Mouse (Mus musculus) adrenal gland (tissue): ENCODE measurements around the gene Fam92b.

Experiments
- intact Hi-C: fragments of 180-260 bp; cut with DNase I; formaldehyde crosslinking; loops from one replicate; pipeline ENCODE4 v1.15.1; 2025

The Fam92b gene

GRCm38 (mm10) chr8:120190810-120191413 lies 13.6 kb upstream of the Fam92b start:
- intact Hi-C loops, result no loop called here

DNA sequence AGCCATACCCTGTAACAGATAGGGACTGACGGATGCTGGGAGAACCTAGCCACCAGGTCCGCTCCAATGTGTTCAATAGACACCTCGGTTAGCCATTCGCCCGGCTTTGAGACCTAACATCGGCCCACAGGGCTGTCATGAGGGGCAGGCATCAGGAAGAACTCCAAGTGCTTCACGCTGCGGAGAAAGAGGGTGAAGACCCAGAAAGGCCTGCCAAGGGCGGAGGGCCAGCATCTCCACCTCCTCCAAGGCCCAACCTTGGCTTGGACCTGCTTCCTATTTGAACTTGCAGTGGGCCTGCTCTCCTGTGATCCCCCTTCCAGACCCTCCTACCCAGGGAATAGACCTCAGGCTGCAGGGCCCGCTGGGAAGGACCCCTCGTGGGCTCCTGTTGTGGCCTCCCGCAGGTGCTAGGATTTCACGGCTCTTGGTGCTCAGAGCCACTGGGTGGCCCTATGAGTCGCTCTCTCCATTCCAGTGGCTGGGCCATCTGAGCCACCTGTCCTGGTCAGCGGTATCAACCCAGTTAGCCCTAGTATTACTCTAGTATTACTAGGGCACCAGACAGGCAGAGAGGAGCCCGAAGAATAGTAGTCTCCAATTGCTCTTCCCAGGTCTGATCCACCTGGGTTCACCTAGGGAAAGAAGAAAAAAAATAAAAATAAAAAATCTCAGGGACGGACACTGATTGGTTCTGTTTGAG lies 13.0 kb upstream of the Fam92b start:
- intact Hi-C loops, result no loop called here

GRCm38 (mm10) chr8:120189440-120189839 lies 12.2 kb upstream of the Fam92b start:
- intact Hi-C loops, result no loop called here

DNA sequence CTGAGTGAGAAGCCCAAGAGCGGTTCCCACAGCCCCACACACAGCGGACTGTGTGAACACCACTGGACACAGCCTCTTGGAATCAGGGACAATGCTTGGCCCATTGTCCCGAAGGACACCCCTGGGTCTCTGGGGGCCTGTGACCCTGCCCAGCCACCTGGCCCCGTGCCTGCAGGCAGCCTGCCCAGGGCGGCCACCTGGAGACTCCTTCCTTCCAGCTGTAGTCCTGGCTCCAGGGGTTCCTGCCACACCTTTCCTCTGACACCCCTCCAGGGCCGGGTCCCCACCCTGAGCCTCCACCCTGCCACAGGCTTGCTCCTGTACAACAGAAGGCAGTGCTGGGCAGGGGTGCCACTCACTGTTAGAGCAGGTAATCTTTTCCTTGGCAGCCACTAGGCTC lies 11.2 kb upstream of the Fam92b start:
- intact Hi-C loops, result no loop called here

- intact Hi-C loops, result no loop called here
Measured at GRCm38 (mm10) chr8:120186454-120186853, 9.2 kb upstream of the Fam92b start.

- intact Hi-C loops, result loop anchor here (5.0 kb wide), 1 partner anchor 47 kb away; no protein-coding TSS in a partner anchor
Measured at GRCm38 (mm10) chr8:120184850-120185792, 7.9 kb upstream of the Fam92b start.

- intact Hi-C loops, result loop anchor here (5.0 kb wide), 1 partner anchor 48 kb away; no protein-coding TSS in a partner anchor
Measured at GRCm38 (mm10) chr8:120184366-120184765, 7.1 kb upstream of the Fam92b start.

GRCm38 (mm10) chr8:120181861-120182414 lies 4.7 kb upstream of the Fam92b start:
- intact Hi-C loops, result loop anchor here (5.0 kb wide), 1 partner anchor 50 kb away; no protein-coding TSS in a partner anchor

GRCm38 (mm10) chr8:120181274-120181673 lies 4.0 kb upstream of the Fam92b start:
- intact Hi-C loops, result loop anchor here (5.0 kb wide), 1 partner anchor 51 kb away; no protein-coding TSS in a partner anchor

GRCm38 (mm10) chr8:120180445-120180970 lies 3.2 kb upstream of the Fam92b start:
- intact Hi-C loops, result loop anchor here (5.0 kb wide), 1 partner anchor 52 kb away; no protein-coding TSS in a partner anchor

- intact Hi-C loops, result loop anchor here (2.0 to 10.0 kb wide), 5 partner anchors 33 to 416 kb away; no protein-coding TSS in a partner anchor
Measured at GRCm38 (mm10) chr8:120179027-120179431, 1.8 kb upstream of the Fam92b start.

GRCm38 (mm10) chr8:120178124-120178514 lies 853 bp upstream of the Fam92b start:
- intact Hi-C loops, result loop anchor here (2.0 to 10.0 kb wide), 5 partner anchors 34 to 417 kb away; no protein-coding TSS in a partner anchor

GRCm38 (mm10) chr8:120176605-120177004 lies 661 bp downstream of the Fam92b start:
- intact Hi-C loops, result loop anchor here (5.0 to 10.0 kb wide), 4 partner anchors 36 to 418 kb away; no protein-coding TSS in a partner anchor

DNA sequence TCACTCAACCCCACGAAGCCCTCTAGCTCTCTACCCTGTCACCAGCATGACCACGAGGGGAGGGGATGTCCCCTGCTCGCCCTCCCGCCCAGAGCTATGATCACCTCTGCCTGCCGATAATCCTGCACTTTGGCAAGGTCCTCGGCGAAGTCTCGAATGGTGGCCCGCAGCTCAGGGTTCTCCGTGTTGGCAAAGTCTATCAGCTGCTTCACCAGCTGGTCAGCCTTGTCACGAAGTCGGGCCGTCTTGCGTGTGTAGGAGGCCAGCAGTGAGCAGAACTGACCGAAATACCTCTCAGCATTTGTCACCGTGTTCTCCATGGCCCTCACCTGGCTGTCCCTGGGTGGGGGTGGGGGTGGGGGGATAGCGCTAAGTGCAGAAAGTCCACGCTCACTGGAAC lies 2.7 kb downstream of the Fam92b start:
- intact Hi-C loops, result loop anchor here (5.0 to 10.0 kb wide), 4 partner anchors 38 to 420 kb away; no protein-coding TSS in a partner anchor

DNA sequence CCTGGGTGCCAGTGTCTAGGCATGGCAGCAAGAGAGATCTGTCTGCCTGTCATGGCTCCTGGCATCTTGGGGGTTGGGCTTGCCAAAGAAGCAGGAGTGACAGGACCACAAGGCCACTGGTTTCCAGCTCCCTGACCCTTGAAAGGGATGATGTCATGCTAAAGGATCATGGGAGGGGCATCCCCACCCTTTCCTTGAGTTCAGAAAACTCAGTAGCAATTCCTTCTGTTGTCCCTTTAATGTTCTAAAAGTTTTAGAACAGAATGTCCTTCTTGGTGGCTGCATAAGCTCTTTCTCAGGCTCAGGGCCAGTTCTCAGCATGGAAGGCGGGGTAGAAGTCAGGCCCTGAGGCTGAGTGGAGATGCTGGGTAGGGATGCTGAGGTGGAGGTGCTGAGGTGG lies 4.1 kb downstream of the Fam92b start:
- intact Hi-C loops, result loop anchor here (10.0 kb wide), 2 partner anchors 362 to 422 kb away; no protein-coding TSS in a partner anchor

GRCm38 (mm10) chr8:120169119-120169518 lies 8.1 kb downstream of the Fam92b start:
- intact Hi-C loops, result no loop called here

DNA sequence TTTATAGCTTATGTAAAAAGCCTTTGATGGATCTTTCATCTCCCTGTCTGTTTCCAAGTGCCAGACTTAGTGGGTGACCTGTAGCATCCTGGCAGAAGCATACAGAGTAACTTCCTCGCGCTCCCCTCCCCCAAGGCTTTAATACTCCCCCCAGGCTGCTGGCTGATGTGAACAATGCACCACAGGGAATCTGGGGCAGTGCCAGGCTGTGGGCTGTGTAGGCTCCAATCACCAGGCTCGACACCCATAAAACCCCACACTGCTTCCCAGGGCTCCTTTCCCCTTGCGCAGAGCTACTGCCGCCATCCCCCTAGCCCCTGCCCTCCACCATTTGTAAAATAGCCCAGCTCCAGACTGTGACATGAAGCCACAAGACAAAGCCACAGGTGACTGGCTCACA lies 9.4 kb downstream of the Fam92b start:
- intact Hi-C loops, result no loop called here

DNA sequence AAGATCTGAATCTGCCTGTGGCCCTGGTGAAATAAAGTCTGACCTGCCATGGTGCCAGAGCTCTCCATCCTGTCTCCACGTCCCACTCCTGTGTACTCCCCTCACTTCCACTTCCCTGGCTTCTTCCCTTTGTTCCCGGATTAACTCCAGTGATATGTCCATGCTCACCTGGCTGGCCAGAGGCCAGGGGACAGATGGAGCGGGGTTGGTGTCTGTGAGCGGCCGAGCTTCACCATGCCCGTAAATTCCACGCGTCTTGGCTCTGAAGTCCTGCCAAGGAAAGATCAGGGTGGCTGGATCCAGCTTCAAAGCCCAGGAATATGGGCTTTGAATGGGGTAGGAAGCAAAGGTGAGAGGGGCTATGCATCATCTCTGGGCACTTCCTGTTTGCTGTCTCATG lies 10.1 kb downstream of the Fam92b start:
- intact Hi-C loops, result no loop called here

DNA sequence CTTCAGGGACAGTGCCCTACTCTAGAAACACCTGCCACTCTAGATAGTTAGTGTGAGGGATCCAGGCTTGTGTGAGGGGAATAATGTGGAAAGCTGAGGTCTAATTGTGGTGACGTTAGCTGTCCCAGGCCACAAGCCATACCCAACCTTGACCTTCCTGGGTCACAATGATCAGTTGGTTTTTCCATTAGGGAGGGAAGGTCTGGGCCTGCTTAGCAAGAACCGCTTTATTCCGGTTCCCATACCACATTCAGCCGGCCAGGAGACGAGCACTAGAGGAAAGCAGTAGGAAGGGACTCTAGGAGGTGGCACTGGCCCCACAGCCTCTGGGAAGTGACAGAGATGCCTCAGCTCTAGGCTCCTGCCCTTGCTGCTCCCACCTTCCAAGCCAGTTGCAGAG lies 13.2 kb downstream of the Fam92b start:
- intact Hi-C loops, result no loop called here

GRCm38 (mm10) chr8:120163376-120163775 lies 13.9 kb downstream of the Fam92b start:
- intact Hi-C loops, result no loop called here

- intact Hi-C loops, result no loop called here
Measured at GRCm38 (mm10) chr8:120162404-120162752, 14.9 kb downstream of the Fam92b start.
